Mouse (Mus musculus): ENCODE data around the gene 1700003E16Rik. TPM values are rescaled to one million over a fixed set of nuclear protein-coding genes. Genes with fewer than 3 reads are reported as not detected.

1700003E16Rik gene
- polyA plus RNA-seq, 1 experiment = 0.25 TPM

GRCm38 (mm10) chr6:83124851-83125312 is 31.3 kb upstream of the 1700003E16Rik start:
- DNase-seq (ENCODE audit: low read depth, low spot score) = no peak
- WGBS = under 1% methylated on average over 30 of the region's 30 CpGs

DNA sequence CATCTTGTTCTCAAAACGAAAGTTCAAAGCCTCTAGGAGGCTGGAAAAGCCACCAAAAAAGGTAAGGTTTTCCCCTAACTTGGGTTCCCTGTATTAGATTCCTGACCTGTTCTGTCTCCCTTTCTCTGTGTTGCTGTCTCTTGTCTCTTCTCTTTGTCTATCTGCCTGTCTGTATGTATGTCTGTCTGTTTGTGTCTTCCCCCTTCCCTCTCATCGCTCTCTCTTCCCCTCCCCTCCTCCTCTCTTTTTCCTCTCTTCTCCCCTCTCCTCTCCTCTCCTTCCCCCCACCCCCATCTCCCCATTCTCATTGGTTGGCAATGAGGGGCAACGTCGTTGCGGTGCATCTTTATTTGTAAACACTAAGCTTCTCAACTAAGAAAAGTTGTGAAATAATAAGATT is 30.9 kb upstream of the 1700003E16Rik start, which contains the start of gene Ino80b:
Ino80b (minus strand) TSS at position 101 of the 400 bp plus-strand sequence.
- 25% methylated on average over 5 of the region's 5 CpGs for WGBS
- DNase-seq (ENCODE audit: low read depth, low spot score) = no peak

DNA sequence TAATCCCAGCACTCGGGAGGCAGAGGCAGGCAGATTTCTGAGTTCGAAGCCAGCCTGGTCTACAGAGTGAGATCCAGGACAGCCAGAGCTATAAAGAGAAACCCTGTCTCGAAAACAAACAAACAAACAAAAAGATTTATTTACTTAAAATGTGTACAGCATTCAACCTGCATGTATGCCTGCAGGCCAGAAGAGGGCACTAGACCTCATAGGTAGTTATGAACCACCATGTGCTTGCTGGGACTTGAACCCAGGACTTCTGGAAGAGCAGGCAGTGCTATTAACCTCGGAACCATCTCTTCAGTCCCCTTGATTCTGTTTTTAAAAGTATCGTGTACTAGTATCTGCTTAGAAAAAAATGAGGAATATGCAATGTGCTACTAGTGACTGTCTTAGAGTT is 28.8 kb upstream of the 1700003E16Rik start:
- DNase-seq (ENCODE audit: low read depth, low spot score) = no peak
- WGBS = 94% methylated on average over 5 of the region's 5 CpGs

DNA sequence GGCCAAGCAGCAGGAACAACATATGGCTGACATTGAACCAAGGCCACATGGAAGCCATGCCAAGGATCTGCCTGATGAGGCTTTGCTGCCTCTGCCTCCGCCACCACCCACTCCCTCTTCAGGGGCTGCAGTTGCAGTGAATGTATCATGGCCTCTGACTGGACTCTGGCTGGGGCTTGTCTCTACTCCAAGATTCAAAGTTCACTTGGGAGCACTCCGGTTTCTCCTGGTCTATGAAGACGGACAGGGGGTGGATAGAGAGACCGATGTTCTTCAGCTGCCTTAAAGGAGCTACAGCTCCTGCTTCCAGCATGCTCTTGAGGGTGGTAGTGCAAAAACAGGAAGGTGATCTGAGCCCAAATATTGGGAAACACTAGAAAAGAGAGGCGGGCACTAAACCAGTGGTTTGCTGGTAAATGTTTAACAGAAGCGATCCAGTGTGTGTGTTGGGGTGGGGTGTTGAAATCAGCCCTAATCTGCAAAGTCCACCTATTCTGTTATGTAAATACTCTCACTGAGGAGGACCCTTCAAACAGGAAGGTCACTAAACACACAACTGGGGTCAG is 24.7 kb upstream of the 1700003E16Rik start:
- no peak for DNase-seq (ENCODE audit: low read depth, low spot score)
- 12% methylated on average over 6 of the region's 6 CpGs for WGBS

GRCm38 (mm10) chr6:83132176-83132919 is 23.9 kb upstream of the 1700003E16Rik start:
- 51% methylated on average over 9 of the region's 9 CpGs for WGBS
- no peak for DNase-seq (ENCODE audit: low read depth, low spot score)

DNA sequence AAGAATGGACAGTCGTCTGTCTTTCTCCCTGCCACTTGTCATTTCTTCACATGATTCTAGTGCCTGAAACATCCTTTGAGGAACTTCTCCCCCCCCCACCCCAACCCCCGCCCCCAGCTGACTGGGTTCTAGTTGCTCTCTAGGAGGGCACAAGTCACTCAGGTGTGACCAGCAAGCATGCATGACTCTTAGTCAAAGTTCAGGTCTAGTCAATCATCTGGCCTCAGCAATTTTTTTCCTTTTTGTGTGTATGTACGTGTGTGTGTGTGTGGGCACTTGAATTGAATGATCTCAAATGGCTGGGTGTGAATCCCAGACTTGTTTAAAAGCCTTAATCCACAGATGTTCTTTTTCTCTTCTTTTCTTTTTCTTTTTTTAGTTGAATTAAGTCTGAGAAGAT is 22.0 kb upstream of the 1700003E16Rik start:
- WGBS = 45% methylated on average over 3 of the region's 3 CpGs

DNA sequence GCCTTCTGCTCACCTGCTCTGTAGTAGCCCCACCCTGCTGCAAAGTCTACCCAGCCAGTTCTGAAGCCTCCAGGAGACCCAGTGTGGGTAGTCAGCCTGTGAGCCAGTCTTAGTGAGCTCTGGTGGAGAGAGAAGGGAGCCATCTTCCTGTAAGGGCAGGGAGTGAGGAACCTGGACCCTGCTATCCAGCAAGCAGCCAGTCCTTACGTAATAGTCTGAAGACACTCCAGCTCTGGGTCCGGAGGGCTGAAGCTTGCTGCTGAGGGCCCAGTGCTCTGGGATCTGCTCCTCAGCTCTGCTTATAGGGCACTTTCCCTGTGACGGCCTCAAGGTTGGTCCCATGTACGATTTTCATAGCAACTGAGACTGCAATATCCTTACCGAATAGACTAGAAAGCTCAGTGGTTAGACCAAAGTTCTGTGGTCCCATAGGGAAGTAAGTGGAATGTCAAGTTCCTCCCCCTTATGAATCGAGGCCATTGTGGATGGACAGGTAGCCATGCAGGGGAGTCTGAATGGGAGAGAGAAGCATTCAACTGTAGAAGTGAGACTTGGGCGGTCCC is 21.2 kb upstream of the 1700003E16Rik start, which contains the start of gene Rtkn:
Rtkn (plus strand) TSS at position 513 of the 563 bp plus-strand sequence.
- DNase-seq (ENCODE audit: low read depth, low spot score) = no peak
- 25% methylated on average over 7 of the region's 7 CpGs for WGBS

More for the DNA sequence above, 22.0 kb upstream of the 1700003E16Rik start:
- DNase-seq (ENCODE audit: low read depth, low spot score) = no peak

GRCm38 (mm10) chr6:83135571-83136161 is 20.5 kb upstream of the 1700003E16Rik start:
- DNase-seq (ENCODE audit: low read depth, low spot score) = no peak
- WGBS = 4% methylated on average over 37 of the region's 37 CpGs

- no peak for DNase-seq (ENCODE audit: low read depth, low spot score)
- 13% methylated on average over 5 of the region's 5 CpGs for WGBS
Observed at GRCm38 (mm10) chr6:83136291-83136880, 19.8 kb upstream of the 1700003E16Rik start.

DNA sequence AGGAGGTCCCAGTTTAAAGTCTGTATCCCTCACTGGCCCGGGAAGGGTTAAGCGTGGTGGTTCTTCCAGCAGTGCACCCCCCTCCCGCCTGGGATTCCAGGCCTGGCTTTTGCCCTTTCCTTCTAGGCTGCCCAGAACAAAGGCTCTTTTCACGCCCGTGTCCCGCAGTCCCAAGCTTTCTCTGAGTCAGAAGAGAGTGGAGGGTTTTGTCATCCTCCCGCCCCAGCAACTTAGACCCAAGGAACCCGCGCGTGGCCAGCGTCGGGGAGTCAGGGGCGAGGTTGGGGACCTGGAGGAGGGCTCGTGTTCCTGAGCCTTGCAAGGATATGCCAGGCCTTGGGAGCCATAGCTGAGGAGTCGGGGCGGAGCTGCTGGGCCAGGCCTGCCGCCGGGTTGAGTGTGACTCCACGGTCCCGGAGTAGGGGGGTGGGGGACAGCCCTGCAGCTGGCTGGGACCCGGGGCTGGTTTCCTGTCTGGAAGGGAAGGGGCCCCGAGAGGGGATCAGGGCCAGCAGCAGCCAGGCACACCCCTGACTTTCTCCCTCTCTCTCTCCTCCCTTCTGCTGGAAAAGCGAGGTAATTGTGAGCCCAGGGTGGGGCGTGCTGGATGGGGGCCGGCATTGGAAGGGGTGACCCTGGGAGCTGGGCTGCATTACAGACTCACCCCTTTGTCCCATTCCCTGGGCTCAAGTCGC is 19.2 kb upstream of the 1700003E16Rik start:
- 2% methylated on average over 26 of the region's 26 CpGs for WGBS
- DNase-seq (ENCODE audit: low read depth, low spot score) = no peak

- under 1% methylated on average over 12 of the region's 12 CpGs for WGBS
- no peak for DNase-seq (ENCODE audit: low read depth, low spot score)
Observed at GRCm38 (mm10) chr6:83137576-83137950, 18.6 kb upstream of the 1700003E16Rik start.

DNA sequence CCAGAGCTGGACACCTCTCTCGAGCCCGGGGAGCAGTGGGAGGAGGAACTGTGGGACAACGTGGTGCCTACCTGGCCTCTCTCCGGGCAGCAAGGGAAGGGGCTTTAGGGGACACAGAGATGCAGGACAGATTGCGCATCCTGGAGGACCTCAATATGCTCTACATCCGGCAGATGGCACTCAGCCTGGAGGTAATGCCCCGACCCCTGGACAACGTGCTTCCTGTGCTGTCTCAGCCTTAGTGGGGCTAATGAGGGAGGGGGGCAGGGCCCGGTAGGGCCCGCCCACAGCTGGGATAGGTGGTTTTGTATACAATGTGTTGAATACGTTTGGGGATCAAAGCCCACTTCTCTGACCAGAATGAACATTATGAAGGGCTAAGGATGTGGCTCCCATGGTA is 18.1 kb upstream of the 1700003E16Rik start:
- 9% methylated on average over 11 of the region's 11 CpGs for WGBS
- no peak for DNase-seq (ENCODE audit: low read depth, low spot score)

- WGBS = 87% methylated on average over 8 of the region's 8 CpGs
- DNase-seq (ENCODE audit: low read depth, low spot score) = no peak
Observed at GRCm38 (mm10) chr6:83140044-83140443, 16.2 kb upstream of the 1700003E16Rik start.

GRCm38 (mm10) chr6:83141636-83142035 is 14.6 kb upstream of the 1700003E16Rik start:
- 70% methylated on average over 4 of the region's 4 CpGs for WGBS

DNA sequence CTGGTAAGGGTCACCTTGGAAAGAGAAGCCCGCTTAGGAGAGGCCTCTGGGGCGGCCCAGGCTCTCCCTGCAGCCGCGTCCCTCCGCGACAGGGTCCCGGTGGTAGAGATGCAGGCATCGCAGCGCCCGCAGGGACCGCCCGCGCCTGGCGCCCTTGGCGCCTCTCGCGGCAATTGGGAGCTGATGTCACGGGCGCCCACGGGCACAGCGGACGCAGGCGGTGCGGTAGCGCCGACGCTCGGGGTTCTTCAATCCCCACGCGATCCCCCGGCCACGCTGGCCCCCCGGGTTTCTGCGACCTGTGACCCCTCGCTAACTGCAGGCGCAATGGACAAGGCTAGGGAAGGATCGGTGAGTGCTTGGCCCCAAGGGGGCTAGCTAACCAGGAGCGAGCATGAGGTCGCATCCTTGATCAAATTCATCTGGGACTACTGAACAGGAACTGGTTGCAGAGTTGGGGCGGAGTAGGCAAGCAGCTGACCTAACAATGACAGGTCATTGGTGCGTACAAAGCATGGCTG is 13.9 kb upstream of the 1700003E16Rik start:
- no peak for DNase-seq (ENCODE audit: low read depth, low spot score)
- WGBS = 58% methylated on average over 41 of the region's 41 CpGs

More at GRCm38 (mm10) chr6:83141636-83142035, 14.6 kb upstream of the 1700003E16Rik start:
- DNase-seq (ENCODE audit: low read depth, low spot score) = no peak

DNA sequence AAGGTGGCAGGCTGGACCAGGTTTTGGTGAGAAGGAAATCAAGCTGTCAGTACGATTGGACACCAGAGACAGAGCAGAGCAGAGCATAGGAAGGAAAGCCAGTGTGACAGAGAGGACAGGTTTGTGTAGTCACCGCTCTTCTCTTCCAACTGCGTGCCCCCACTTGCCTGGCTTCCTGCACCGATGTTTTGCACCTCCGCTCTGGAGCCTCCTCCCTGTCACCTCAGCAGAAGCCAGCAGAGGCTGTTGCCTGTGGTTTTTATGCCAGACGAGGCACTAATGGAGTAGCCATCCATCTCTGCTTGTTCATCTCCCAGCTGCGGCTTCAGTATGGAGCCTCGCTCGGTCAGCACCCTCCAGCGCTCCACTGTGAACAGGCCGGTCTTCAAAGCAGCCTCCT is 13.3 kb upstream of the 1700003E16Rik start:
- 89% methylated on average over 11 of the region's 11 CpGs for WGBS
- no peak for DNase-seq (ENCODE audit: low read depth, low spot score)

DNA sequence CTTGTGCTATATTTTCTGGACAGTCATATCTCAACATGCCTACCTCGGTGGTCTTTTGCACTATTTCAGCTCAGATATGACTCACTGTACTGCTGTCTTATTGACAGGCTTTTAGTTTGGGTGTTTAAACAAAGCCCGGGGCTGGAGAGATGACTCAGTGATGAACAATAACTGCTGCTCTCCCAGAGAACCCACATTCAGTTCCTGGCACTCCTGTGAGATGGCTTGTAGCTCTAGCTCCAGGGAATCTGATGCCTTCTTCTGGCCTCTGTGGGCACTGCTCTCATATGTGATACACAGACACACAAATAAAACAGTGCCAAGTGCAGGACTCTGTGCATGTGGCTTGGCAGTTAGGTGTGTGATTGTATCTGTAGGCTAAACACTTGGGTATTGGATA is 11.0 kb upstream of the 1700003E16Rik start:
- no peak for DNase-seq (ENCODE audit: low read depth, low spot score)
- WGBS = 37% methylated on average over 2 of the region's 2 CpGs

DNA sequence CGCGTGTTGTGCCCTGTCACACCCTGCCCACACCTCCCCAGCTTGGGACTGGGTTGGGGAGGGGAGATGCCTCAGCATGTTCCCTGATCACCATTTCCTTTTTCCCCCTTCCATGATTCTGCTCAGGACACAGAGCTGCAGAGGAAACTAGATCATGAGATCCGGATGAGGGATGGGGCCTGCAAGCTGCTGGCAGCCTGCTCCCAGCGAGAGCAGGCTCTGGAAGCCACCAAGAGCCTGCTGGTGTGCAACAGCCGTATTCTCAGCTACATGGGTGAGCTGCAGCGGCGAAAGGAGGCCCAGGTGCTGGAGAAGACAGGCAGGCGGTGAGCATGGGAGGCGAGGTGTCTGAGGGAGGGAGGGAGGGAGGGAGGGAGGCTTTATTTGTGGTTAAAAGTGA is 10.4 kb upstream of the 1700003E16Rik start:
- WGBS = 80% methylated on average over 9 of the region's 9 CpGs

DNA sequence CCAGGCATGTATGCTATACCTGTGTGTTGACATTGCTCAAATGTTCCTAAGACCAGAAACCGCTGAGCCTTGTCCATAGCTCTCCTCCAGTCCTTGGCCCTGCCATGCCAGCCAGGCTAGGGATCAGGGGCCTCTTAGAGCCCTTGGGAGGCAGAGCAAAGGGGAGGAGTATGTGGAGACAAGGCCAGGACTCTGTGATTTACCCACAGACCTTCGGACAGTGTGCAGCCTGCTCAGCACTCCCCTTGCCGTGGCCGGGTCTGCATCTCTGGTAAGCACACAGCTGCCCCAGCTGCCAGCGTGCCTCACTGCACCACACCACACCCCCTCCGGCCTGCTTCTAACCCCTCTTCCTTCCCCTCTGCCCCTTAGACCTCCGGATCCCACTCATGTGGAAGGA is 8.9 kb upstream of the 1700003E16Rik start:
- 64% methylated on average over 7 of the region's 7 CpGs for WGBS
- DNase-seq (ENCODE audit: low read depth, low spot score) = no peak

More for the DNA sequence above, 10.4 kb upstream of the 1700003E16Rik start:
- DNase-seq (ENCODE audit: low read depth, low spot score) = no peak

Measured in large intestine, adult 2 months (tissue).